Mouse (Mus musculus) lung, adult 2 months (tissue): ENCODE results near the gene Tmem177.

Experiments used
- CTCF ChIP-seq: fragments of 200-500 bp; IDR thresholded peaks from 2 replicates; pipeline ENCODE4 v1.5.1; 2011; ENCODE audit warnings: mild to moderate bottlenecking, low read length, control low read depth; ENCODE audit not compliant: insufficient read depth
- POLR2A ChIP-seq: fragments of 200-500 bp; IDR thresholded peaks from 2 replicates; pipeline ENCODE4 v1.6.1; 2011; ENCODE audit warnings: low read depth, mild to moderate bottlenecking, control low read depth, low read length, borderline replicate concordance; ENCODE audit errors: extremely low read depth

- no peak for TF ChIP-seq CTCF
- TF ChIP-seq POLR2A, result no peak
Observed at GRCm38 (mm10) chr1:119902551-119903230, 10.3 kb downstream of the Tmem177 start.
